Mouse (Mus musculus) liver, embryonic 12.5 days (tissue): ENCODE results near the gene Gdf10. TPM values are rescaled to one million over a fixed set of nuclear protein-coding genes. Genes with fewer than 3 reads are reported as not detected.

Experiments
- ATAC-seq: fragments of 200-750 bp; cut with Nextera tagmentation; 2 replicates; pipeline ENCODE4 v1.8.0; 2017; ENCODE audit warnings: moderate number of reproducible peaks, mild to moderate bottlenecking, moderate library complexity
- H3K27ac ChIP-seq: fragments of 300-500 bp; sonication (generic); 2 replicates; pipeline ENCODE4 v1.5.1; 2016; ENCODE audit warnings: mild to moderate bottlenecking
- H3K27me3 ChIP-seq: fragments of 300-500 bp; sonication (generic); replicated peaks from 2 replicates; pipeline ENCODE4 v1.6.1; 2016; ENCODE audit warnings: mild to moderate bottlenecking, moderate library complexity
- H3K36me3 ChIP-seq: fragments of 300-500 bp; sonication (generic); 2 replicates; pipeline ENCODE4 v1.6.1; 2016; ENCODE audit warnings: mild to moderate bottlenecking, moderate library complexity
- H3K4me1 ChIP-seq: fragments of 300-500 bp; sonication (generic); 2 replicates; pipeline ENCODE4 v1.6.1; 2016
- H3K4me2 ChIP-seq: fragments of 300-500 bp; sonication (generic); 2 replicates; pipeline ENCODE4 v1.6.1; 2016; ENCODE audit warnings: mild to moderate bottlenecking, moderate library complexity
- H3K4me3 ChIP-seq: fragments of 300-500 bp; sonication (generic); 2 replicates; pipeline ENCODE4 v1.5.1; 2016; ENCODE audit warnings: mild to moderate bottlenecking, moderate library complexity
- H3K9ac ChIP-seq: fragments of 300-500 bp; sonication (generic); 2 replicates; pipeline ENCODE4 v1.6.1; 2016; ENCODE audit warnings: mild to moderate bottlenecking, moderate library complexity
- H3K9me3 ChIP-seq: fragments of 300-500 bp; sonication (generic); replicated peaks from 2 replicates; pipeline ENCODE4 v1.6.1; 2016; ENCODE audit warnings: mild to moderate bottlenecking, moderate library complexity
- WGBS: fragments of 180-500 bp; shearing (Covaris S2); methylation state at CpG from one replicate; pipeline ENCODE4 v1.1.7; 2016; ENCODE audit not compliant: insufficient replicate concordance; 5-methylcytosine and 5-hydroxymethylcytosine counted together
- polyA plus RNA-seq: library from polyadenylated mRNA; unstranded; fragments of >200 nt; fragmentation: Nextera tagmentation; extraction: Ambion mirVana; gene quantifications from 2 replicates; pipeline ENCODE4 v1.2.1, GENCODE M21; 2016

Gene Gdf10
- polyA plus RNA-seq, 1 experiment from 2014 or later: 11.4 TPM

DNA sequence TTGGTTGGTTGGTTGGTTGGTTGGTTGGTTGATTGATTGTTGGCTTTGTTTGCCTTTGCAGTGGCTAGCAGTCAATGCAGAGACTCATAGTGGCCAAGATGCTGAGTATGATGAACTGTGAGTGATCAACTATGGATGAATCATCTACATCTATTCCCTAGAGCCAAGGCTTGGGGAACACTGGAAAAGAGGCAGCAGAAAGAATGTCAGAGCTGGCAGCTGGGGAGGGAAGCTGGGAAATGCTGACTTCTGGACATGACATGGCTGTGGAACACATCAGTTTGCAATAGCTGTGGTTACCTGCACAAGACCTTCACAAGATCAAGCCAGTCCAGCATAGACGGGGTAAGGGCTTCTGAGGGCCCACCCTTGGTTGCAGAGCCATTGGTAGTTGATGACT lies 20.2 kb upstream of the Gdf10 start:
- ATAC-seq: no peak
- Histone ChIP-seq H3K36me3 (no peaks in the 10 kb centered on the region), H3K4me3 (no peak overlapping the region), H3K9me3 (no peaks in the 10 kb centered on the region), H3K27ac (no peak overlapping the region), H3K4me1 (no peaks in the 10 kb centered on the region), H3K27me3 (no peaks in the 10 kb centered on the region), H3K4me2 (no peak overlapping the region), H3K9ac (no peak overlapping the region)
- WGBS: 53% methylated on average over 1 of the region's 1 CpGs

DNA sequence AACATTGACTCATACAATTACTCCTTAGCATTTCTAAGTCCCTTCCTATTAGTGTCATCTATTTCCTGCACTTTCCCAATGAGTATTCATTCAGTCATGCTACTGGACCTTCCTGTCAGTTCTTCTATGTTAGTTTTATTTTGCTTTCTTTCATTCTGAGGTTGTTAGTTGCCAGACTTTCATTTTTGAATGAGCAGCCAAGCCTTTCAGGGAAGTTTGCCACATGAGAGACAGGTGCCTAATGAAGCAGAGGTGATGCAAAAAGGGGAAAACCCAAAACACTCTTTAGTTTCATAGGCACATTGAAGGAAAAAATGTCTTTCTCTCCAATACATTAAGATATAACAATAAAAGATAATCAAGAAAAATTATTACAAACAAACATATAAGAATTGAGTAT lies 18.5 kb upstream of the Gdf10 start:
- Histone ChIP-seq H3K36me3 (no peaks in the 10 kb centered on the region), H3K27me3 (no peaks in the 10 kb centered on the region), H3K27ac (no peak overlapping the region), H3K4me2 (no peak overlapping the region), H3K9me3 (no peaks in the 10 kb centered on the region), H3K4me3 (no peak overlapping the region), H3K9ac (no peak overlapping the region), H3K4me1 (no peaks in the 10 kb centered on the region)
- ATAC-seq: no peak

DNA sequence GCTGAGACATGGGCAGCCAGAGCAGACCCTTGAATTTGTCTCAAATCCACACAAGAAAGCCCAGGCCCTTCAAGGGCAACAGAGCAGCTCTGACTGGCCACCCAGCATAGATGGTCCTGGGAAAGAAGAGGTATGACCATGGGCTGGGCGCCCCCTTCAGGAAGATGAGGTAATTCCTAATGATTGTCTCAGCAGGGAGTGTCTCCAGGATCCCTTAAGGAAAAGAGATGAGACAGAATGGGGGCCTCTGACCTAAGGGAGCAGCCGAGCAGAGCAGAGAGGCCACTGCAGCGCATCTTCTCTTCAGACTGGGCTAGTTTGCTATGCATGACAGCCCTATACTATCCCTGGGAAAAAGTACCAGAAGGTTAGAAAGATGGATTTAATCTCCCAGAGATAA lies 9.7 kb upstream of the Gdf10 start:
- ATAC-seq: no peak
- Histone ChIP-seq H3K9me3 (no peaks in the 10 kb centered on the region), H3K4me2 (no peak overlapping the region), H3K27ac (no peak overlapping the region), H3K9ac (no peak overlapping the region), H3K36me3 (no peaks in the 10 kb centered on the region), H3K27me3 (no peaks in the 10 kb centered on the region), H3K4me3 (no peak overlapping the region), H3K4me1 (no peaks in the 10 kb centered on the region)
- 21% methylated on average over 3 of the region's 3 CpGs for WGBS

DNA sequence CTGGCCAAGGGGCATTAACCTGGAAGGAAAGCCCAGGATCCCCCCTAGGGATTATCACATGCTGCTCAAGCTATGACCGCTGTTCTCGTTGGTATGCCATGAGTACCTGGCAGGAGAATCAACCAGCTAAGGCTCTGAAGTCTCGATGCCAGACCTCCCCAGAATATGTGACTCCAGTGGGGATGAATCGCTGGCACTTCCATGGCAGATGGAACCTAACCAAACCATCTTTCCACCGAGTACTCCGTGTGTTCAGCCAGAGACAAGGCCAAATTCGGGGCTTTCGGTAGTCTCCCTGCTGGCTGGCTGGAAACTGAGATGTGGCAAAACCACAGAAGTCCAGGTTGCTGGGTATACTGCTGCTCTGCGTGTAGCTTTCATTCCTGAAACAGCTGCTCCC lies 9.2 kb upstream of the Gdf10 start:
- Histone ChIP-seq H3K27ac (no peak overlapping the region), H3K27me3 (peaks cover 2% of the 10 kb centered on the region; the same call in 1 of the 2 replicates), H3K4me2 (no peak overlapping the region), H3K4me3 (no peak overlapping the region), H3K4me1 (no peaks in the 10 kb centered on the region), H3K9me3 (no peaks in the 10 kb centered on the region), H3K36me3 (no peaks in the 10 kb centered on the region), H3K9ac (no peak overlapping the region)
- 70% methylated on average over 9 of the region's 9 CpGs for WGBS
- ATAC-seq: no peak

DNA sequence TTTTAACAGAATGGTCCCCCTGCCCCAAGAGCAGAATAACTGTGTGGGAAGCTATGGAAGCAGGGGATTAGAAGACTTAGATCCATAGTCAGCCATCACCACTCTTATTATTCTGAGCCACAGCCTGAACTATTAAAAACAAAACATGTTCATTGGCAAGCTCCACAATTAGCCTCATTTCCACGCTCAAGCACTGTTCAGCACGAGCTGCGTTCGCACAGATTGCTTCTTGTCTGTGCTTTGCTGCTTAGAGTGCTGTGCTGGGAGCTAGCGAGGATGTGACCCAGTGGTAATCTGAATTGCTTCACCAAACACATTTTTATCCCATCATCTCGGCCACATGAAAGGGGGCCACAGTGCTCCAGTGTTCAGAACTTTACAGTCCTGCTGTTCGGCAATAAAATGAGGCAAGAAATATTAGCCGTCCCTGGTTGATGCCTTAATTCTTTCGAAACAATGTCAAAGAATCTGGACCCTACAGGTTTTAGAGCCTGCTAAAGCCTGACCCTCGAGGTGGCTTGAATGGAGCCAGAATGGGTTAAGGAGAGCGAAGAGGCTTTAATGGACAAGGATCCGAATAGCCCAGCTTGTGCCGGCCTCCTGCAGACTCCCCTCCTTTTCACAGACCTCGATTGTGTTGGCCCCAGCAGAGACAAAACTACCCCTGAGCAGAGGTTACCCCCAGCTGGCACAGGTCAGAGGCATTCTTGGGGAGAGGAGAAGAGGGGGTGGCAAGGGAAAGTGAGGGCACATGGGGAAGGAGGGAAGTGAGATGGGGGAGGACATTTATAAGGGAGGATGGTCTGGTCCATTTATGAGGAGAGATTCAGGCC lies 2.4 kb upstream of the Gdf10 start:
- peaks cover 67% of the 10 kb centered on the region for H3K27me3 ChIP-seq
- 50% methylated on average over 14 of the region's 14 CpGs for WGBS

DNA sequence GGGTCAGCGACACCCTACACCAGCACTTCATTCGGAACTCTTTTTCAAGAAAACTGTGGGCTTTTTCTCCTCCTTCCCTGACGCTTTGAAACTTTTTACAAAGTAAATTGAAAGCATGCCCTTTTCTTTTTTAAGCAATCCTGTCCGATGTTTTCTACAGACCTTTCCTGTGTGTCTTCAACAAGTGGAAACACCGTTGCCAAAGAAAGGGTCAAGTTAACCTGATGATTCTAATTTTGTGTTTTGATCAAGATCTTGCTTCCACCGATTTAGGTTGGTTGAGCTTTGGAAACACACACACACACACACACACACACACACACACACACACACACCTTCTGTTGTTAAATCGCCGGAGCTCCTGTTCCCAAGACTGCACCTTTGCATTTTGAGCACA lies 618 bp upstream of the Gdf10 start:
- no peaks in the 10 kb centered on the region for H3K9me3 ChIP-seq
- peaks cover 84% of the 10 kb centered on the region for H3K27me3 ChIP-seq
- no peak for ATAC-seq
- H3K27ac ChIP-seq: no peak overlapping the region
- H3K9ac ChIP-seq: no peak overlapping the region
- H3K4me1 ChIP-seq: 0 out of 2 replicates have a peak, but pooled peaks cover 3% of the 10 kb centered on the region
- H3K4me2 ChIP-seq: peak overlapping the region; percentile 68
- WGBS: 23% methylated on average over 8 of the region's 8 CpGs
- H3K4me3 ChIP-seq: peak overlapping the region; percentile 49
- H3K36me3 ChIP-seq: no peaks in the 10 kb centered on the region

More for the DNA sequence above, 2.4 kb upstream of the Gdf10 start:
- Histone ChIP-seq H3K4me2 (no peak overlapping the region), H3K9ac (no peak overlapping the region), H3K9me3 (no peaks in the 10 kb centered on the region), H3K27ac (no peak overlapping the region), H3K36me3 (no peaks in the 10 kb centered on the region), H3K4me3 (no peak overlapping the region), H3K4me1 (0 out of 2 replicates have a peak, but pooled peaks cover 3% of the 10 kb centered on the region)
- ATAC-seq: no peak

DNA sequence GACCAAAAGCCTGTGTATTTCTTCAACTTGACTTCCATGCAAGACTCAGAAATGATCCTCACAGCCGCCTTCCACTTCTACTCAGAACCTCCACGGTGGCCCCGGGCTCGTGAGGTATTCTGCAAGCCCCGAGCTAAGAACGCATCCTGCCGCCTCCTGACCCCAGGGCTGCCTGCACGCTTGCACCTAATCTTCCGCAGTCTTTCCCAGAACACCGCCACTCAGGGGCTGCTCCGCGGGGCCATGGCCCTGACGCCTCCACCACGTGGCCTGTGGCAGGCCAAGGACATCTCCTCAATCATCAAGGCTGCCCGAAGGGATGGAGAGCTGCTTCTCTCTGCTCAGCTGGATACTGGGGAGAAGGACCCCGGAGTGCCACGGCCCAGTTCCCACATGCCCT lies 8.5 kb downstream of the Gdf10 start:
- no peak for ATAC-seq
- H3K27me3 ChIP-seq: peaks cover 56% of the 10 kb centered on the region
- H3K4me2 ChIP-seq: no peak overlapping the region
- 32% methylated on average over 17 of the region's 17 CpGs for WGBS
- no peak overlapping the region for H3K27ac ChIP-seq
- no peaks in the 10 kb centered on the region for H3K9me3 ChIP-seq
- H3K4me3 ChIP-seq: no peak overlapping the region
- no peaks in the 10 kb centered on the region for H3K4me1 ChIP-seq
- no peaks in the 10 kb centered on the region for H3K36me3 ChIP-seq
- no peak overlapping the region for H3K9ac ChIP-seq

DNA sequence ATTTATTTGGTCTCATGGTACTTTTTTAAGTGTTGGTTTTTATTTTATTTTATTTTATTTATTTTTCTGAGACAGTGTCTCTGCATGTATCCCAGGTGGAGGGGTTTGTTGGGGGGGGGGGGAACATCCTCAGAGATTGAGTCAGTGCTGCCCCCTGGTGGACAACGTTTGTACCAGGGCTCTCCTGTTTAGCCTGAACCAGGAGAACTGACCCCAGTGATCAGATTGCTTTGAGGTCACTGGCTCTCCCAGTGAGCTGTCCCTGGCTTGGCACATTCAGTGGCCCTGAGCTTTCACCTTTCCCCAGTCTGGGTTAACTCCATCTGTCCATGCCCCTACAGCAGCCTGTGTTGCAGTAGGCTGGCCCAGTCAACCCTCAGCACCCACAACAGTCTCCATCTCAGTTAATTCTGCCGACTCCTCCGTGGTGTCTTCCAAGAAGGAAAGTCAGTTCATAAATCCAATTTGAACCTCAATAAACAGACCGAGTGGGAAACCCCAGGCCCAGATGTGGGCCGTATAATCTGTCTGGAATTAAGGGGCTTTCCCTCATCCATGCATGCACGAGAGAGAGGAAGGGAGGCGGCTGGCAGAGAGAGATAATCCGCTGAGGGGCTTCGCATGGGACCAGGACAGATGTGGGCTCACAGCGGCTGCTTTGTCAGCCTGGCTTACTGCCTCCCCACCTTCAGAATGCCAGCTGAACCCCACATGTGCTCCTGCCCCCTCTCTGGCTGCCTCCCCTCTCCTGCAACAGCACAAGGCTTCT lies 9.7 kb downstream of the Gdf10 start:
- no peaks in the 10 kb centered on the region for H3K9me3 ChIP-seq
- no peaks in the 10 kb centered on the region for H3K4me1 ChIP-seq
- no peak overlapping the region for H3K27ac ChIP-seq
- H3K9ac ChIP-seq: no peak overlapping the region
- H3K36me3 ChIP-seq: no peaks in the 10 kb centered on the region
- 43% methylated on average over 10 of the region's 10 CpGs for WGBS
- peaks cover 45% of the 10 kb centered on the region for H3K27me3 ChIP-seq
- no peak overlapping the region for H3K4me2 ChIP-seq
- ATAC-seq: no peak
- H3K4me3 ChIP-seq: no peak overlapping the region

DNA sequence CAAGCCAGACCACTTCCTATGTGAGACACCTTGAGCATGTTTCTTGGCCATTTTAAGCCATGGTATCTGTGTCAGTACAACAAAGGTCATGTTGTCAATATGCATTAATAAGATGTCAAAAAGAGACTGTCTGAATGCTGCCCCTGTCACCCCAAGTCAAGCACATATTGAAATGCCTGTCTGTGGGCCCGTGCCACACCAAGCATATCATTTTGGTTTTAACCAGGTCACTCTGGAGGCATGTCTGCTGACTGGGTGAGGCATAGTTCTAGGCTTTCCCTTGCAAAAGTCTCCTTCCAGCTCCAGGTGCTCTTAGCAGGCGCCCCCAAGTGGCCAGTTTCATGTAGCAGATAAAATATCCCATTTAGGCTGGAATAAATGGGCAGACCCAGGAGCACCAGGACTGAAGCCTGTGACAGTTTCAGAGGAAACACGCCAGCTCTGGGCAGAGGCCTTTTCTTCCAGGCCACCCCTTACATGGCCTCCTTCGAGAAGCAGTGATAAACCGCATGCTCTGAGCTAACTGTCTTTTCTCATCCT lies 10.5 kb downstream of the Gdf10 start:
- Histone ChIP-seq H3K9ac (no peak overlapping the region), H3K4me3 (no peak overlapping the region), H3K27me3 (peaks cover 40% of the 10 kb centered on the region), H3K4me2 (no peak overlapping the region), H3K9me3 (no peaks in the 10 kb centered on the region), H3K4me1 (no peaks in the 10 kb centered on the region), H3K27ac (no peak overlapping the region), H3K36me3 (no peaks in the 10 kb centered on the region)
- ATAC-seq: no peak
- 28% methylated on average over 5 of the region's 5 CpGs for WGBS

DNA sequence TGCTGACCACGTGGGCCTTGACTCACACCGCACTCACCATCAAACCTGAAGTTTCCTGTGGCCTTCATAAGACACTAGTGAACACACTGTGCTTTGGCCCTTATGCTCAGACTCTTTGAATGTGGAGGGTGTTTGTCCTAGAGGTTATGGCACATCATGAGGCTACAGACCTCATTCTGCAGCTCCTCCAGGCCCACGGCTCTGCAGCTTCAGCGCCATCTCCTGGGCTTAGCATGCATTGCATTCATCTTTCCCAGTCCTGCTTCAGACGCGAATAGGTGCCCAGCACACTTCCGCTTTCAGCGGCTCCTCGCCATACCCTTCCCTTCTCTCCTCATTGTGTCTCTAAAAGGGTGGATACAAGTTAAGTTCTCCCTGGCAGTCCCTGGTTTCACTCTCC lies 15.7 kb downstream of the Gdf10 start:
- H3K9ac ChIP-seq: no peak overlapping the region
- 0 out of 2 replicates have a peak overlapping the region, but pooled peaks have one; percentile 23 for H3K4me2 ChIP-seq
- 18% methylated on average over 9 of the region's 9 CpGs for WGBS
- no peaks in the 10 kb centered on the region for H3K4me1 ChIP-seq
- H3K9me3 ChIP-seq: no peaks in the 10 kb centered on the region
- H3K27me3 ChIP-seq: 0 out of 2 replicates have a peak, but pooled peaks cover 3% of the 10 kb centered on the region
- H3K27ac ChIP-seq: no peak overlapping the region
- ATAC-seq: no peak
- H3K4me3 ChIP-seq: no peak overlapping the region
- H3K36me3 ChIP-seq: no peaks in the 10 kb centered on the region

DNA sequence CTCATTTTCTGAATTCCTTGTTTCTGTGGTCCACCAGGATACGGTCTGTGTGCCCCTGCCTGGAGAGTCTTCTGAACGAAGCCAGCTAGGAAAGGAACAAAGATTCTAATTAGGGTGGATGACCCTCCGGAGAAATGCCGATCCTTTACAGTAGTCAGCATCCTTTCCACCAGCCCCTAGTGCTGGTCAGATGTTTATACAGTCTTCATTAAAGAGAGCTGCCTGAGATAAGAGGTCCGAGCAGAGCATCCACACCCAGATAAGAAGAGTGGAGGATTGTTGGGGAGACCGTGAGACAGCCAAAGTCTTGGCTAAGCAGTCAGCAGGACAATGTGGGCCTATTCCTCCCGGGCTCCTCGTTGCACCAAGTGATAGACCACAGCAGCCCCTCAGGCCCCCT lies 17.4 kb downstream of the Gdf10 start, which contains the start of gene Gdf2:
Gene Gdf2, plus strand, starts transcription at position 301 of the 400 bp plus-strand sequence.
- Histone ChIP-seq H3K9ac (no peak within 1 kb of the TSS), H3K27me3 (no peaks in the 10 kb centered on the region), H3K9me3 (no peaks in the 10 kb centered on the region), H3K4me2 (no peak within 1 kb of the TSS), H3K4me3 (peak within 1 kb of the TSS; percentile 8), H3K36me3 (no peaks in the 10 kb centered on the region), H3K27ac (peak within 1 kb of the TSS; percentile 54), H3K4me1 (no peaks in the 10 kb centered on the region)
- 0 out of 2 replicates have a peak, but pooled peaks have one; percentile 30 for ATAC-seq
- WGBS: 49% methylated on average over 8 of the region's 8 CpGs

DNA sequence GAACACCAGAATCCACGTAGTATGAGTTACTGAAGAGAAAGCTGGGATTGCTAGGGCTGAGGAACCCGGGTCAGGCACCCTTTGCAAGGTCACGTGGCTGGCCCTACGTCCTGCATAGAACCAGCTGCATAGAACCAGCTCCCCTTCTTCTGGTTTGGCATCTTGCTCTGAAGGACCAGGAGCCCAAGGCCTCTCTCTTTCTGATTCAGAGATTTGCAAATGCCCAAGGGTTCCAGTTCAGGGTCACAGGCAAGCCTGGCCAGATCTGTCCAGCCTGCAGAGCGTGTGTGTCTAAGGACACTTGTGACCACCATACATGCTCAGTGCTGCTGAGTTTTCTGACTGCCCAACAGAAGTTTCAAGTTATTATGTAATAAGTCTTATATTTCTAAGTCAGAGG lies 18.8 kb downstream of the Gdf10 start:
- no peaks in the 10 kb centered on the region for H3K9me3 ChIP-seq
- peak overlapping the region; percentile 12; the same call in 1 of the 2 replicates for H3K4me2 ChIP-seq
- H3K9ac ChIP-seq: no peak overlapping the region
- H3K4me3 ChIP-seq: 0 out of 2 replicates have a peak overlapping the region, but pooled peaks have one; percentile 8
- no peaks in the 10 kb centered on the region for H3K4me1 ChIP-seq
- no peak for ATAC-seq
- no peak overlapping the region for H3K27ac ChIP-seq
- WGBS: 51% methylated on average over 5 of the region's 5 CpGs
- H3K36me3 ChIP-seq: no peaks in the 10 kb centered on the region
- H3K27me3 ChIP-seq: no peaks in the 10 kb centered on the region
